Mouse (Mus musculus): Measurements from ENCODE around the gene Gm49721. TPM values are rescaled to one million over a fixed set of nuclear protein-coding genes. Genes with fewer than 3 reads are reported as not detected.

The Gm49721 gene
- polyA plus RNA-seq (2014; fragmentation: Illumina TruSeq; extraction: RNeasy Lipid Tissue Mini Kit (QIAGEN cat#74804); ENCODE audit: low read depth, low replicate concordance): not detected

GRCm38 (mm10) chr17:6978287-6979248 is at the start of gene Gm49721:
TSS of gene Gm49721 (plus strand) at chr17:6978904.

GRCm38 (mm10) chr17:6947984-6948768 is 30.5 kb upstream of the Gm49721 start, which contains the start of gene Rsph3b:
TSS of gene Rsph3b (minus strand) at chr17:6948682.

GRCm38 (mm10) chr17:6960776-6961175 is 17.9 kb upstream of the Gm49721 start, which contains the start of gene Tagap1:
TSS of gene Tagap1 (minus strand) at chr17:6961156.

GRCm38 (mm10) chr17:6970334-6970733 is 8.4 kb upstream of the Gm49721 start, which contains the start of gene Rnaset2b:
TSS of gene Rnaset2b (plus strand) at chr17:6970634.

GRCm38 (mm10) chr17:7025257-7025656 is 46.6 kb downstream of the Gm49721 start, which contains the start of gene Gm1604a:
TSS of gene Gm1604a (plus strand) at chr17:7025568.

Other genes starting within 250 kb of the Gm49721 start
- gene Ezr, start 196.1 kb upstream of the Gm49721 start, polyA plus RNA-seq (2014; fragmentation: Illumina TruSeq; extraction: RNeasy Lipid Tissue Mini Kit (QIAGEN cat#74804); ENCODE audit: low read depth, low replicate concordance): 7.6 TPM
- gene Rsph3b, start 30.2 kb upstream of the Gm49721 start, polyA plus RNA-seq (2014; fragmentation: Illumina TruSeq; extraction: RNeasy Lipid Tissue Mini Kit (QIAGEN cat#74804); ENCODE audit: low read depth, low replicate concordance): 20.9 TPM
- gene Tagap1, start 17.7 kb upstream of the Gm49721 start, polyA plus RNA-seq (2014; fragmentation: Illumina TruSeq; extraction: RNeasy Lipid Tissue Mini Kit (QIAGEN cat#74804); ENCODE audit: low read depth, low replicate concordance): 15.3 TPM
- 576 TPM for gene Rnaset2b, start 8.3 kb upstream of the Gm49721 start, polyA plus RNA-seq (2014; fragmentation: Illumina TruSeq; extraction: RNeasy Lipid Tissue Mini Kit (QIAGEN cat#74804); ENCODE audit: low read depth, low replicate concordance)
- gene Gm1604a, start 46.7 kb downstream of the Gm49721 start, polyA plus RNA-seq (2014; fragmentation: Illumina TruSeq; extraction: RNeasy Lipid Tissue Mini Kit (QIAGEN cat#74804); ENCODE audit: low read depth, low replicate concordance): not detected
- 2.0 TPM for gene Rps6ka2, start 191.2 kb downstream of the Gm49721 start, polyA plus RNA-seq (2014; fragmentation: Illumina TruSeq; extraction: RNeasy Lipid Tissue Mini Kit (QIAGEN cat#74804); ENCODE audit: low read depth, low replicate concordance)

Data from adrenal gland, adult 10 weeks (tissue).